Mouse (Mus musculus): ENCODE data around the gene Tufm.

GRCm38 (mm10) chr7:126466707-126467106, 20.5 kb upstream of the Tufm start:
- TF ChIP-seq CTCF (IDR thresholded peaks at IDR 0.05; ENCODE audit: low read depth): no peak
- TF ChIP-seq EP300 (optimal IDR thresholded peaks at IDR 0.05): no peak

All from stomach, postnatal 0 days (tissue).